Mouse (Mus musculus) liver, adult (tissue): ENCODE measurements around the gene Hp1bp3.

Source experiments
- GATA4 ChIP-seq: IDR thresholded peaks from 2 replicates; pipeline ENCODE4 v1.6.1; 2014; ENCODE audit warnings: mild to moderate bottlenecking, low read length; ENCODE audit not compliant: insufficient replicate concordance

Gene Hp1bp3

DNA sequence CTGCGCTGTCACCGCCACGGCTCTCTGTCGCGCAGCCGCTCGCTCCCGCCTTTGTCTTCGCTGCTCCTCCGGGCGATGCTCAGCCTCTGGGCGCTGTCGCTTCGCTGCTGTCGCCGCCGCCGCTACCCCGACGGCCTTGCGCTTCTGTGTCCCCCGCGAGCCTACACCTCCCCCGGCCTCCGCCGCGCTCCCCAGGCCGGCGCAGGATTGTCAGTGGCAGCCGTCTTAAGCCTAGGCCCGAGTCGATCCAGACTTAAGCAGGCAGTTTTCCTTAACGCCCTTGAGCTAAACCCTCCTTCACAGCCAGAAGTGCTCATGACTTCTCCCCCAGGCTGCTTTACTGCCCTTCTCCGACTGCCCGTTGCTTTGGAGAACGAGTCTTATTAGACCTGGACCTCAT, 1.3 kb downstream of the Hp1bp3 start:
- no peak for TF ChIP-seq GATA4

DNA sequence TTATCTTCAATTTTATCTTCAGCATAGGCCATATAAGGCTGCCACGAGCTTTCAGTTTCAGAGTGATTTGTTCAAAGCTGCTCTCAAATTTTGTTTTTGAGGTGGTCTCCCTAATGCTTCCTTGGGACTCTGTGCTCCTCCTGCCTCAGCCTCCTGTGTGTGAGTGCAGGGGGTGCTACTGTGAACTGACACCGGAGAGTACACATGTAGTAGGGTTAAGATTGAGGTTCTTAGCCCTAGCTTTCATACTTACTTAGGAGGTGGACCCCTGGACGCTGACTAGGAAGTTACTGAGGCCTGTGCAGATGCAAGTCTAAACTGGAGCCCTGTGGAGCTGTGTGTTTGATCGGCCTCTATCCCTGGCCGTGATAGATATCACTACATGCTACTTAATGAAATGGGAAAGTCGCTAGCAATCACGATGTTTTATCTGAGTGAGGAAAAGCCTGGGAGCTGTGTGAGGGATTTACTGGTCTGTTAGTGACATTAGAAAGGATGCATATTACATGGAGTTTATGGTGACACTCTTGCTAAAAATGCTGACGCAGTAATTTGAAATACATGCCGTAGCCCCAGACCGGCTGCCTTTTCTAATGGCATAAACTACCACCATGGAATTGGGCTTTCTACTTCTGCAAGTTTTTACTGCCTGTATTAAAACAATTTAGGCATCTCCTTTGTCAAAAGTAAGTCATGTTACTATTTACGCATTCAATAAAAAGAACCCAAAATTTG, 2.0 kb downstream of the Hp1bp3 start:
- TF ChIP-seq GATA4 = no peak

DNA sequence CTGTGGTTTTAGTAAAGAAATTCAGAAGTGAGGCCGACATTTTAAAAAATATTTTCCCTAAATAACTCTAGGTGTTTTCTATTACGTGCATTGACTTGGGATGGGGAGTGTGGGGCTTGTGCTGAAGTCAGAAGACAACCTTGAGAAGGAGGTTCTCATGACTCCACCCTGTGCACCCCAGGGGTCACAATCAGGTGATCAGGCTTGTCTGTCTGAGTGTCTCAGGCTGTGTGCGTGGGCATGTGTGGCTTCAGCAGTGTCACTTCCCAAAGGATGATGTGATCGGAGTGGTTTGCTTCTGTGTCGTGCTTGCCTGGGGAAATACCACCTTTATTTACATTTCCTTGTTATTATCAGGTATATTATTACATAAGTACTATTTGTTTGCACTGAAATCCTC, 3.2 kb downstream of the Hp1bp3 start:
- TF ChIP-seq GATA4 = no peak

DNA sequence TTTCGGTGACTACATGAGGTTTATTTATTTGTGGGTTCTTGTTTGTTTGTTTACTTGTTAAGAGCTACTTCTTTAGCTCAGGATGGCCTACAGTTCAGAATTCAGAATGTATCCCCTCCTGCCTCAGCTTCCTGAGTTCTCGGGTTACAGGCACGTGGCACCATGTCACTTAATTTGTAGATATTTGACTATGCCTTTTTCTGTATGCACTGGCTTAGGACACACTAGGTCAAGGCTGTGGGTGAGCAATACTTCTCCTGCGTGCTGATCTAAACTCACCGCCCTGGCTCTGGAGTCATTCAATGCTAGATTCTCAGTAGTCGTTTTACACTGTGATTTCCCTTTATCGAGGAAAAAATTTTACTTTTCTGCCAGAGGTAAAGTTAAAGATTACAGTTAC, 4.7 kb downstream of the Hp1bp3 start:
- TF ChIP-seq GATA4 = no peak

DNA sequence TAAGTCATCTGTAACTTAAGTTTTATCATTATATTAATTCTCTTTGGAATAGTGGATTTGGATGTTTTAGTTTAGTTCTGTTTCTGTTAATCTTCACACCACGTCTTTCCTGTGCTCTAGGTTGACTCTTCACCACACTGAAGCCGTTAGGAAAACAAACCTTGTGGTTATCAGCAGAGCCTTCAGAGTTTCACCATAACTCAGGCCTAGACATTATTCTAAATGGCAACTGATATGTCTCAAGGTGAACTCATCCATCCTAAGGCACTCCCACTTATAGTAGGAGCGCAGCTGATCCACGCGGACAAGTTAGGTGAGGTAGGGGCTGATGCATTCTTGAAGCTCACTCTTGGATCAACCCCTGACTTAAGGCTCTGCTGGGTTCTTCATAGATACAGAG, 5.3 kb downstream of the Hp1bp3 start:
- TF ChIP-seq GATA4 = no peak

DNA sequence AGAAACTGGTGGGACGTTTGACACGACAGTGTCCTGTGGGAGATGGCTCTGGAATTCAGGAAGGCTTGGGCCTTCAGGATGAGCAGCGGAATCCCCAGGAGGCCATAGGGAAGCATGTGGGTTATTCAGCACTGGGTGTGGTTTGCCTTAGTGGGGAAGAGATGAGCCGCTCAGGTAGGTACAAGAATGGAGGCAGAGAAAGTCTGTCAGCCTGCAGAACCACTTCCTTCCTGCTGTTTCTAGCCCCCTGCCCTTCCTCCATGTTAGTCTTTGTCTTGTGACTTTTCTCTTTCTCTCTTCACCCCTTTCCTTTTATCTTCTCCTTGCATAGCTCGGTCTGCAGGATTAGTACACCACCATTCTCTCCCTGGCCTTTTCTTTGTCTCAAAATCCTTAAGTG, 6.3 kb downstream of the Hp1bp3 start:
- TF ChIP-seq GATA4 = no peak

DNA sequence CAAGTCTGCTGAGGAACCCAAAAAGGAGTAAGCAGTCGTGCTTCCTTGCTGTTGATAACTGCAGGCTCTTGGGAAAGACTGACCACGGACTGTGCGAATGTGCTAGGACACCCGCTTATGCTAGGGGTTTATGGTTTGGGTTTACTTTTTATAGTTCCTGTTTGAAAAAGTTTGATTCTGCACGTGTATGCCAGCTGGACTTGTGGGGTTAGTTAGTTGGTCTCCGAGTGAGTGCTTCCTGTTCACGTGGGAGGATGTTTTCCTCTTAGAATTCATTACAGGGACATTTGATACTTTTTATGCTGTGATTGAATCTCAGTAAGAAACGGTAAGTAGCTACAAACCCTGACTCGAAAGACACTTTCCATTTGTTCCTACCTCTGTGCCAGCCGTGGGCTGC, 7.5 kb downstream of the Hp1bp3 start:
- no peak for TF ChIP-seq GATA4

DNA sequence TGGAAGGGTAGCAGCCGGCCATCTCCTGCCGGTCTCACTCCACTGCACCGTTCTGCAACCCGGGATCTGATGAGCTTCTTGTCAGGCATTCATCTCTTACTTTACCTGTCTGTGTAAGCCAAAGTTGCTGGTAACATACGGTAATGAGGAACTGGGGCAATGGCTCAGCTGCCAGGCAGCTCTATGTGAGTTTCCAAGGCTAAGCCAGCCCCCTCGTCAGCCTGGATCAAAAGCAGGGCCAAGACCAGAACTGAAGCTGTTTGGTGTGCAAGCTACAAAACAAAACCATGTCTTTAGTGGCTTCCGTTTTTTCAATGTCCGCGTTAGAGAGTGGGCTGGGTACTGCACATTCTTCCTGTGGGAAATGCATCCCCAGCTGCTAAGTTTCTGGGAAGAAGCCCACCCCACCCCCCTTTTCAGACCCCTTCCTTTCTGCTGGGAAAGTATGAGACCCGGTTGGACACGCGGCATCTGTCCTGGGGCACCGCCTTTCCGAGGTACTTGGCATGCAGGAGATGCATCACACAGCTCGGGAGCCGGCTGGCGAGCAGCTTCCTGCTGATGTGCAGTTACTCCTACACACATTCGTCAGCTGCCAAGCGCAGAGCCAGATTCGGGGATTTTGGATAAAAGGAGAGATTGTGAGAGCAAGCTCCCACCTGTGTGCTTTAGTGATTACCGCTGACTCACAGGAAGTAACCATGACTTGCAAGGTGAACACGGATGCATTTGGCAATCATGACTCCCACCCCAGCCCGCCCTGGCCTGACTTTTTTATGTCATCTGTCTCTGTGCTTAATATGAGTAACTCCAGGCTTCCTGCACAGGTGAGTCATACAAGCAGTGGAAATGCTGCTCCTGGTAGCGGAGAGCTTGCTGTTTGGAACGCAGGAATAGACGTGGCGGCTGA, 30.9 kb downstream of the Hp1bp3 start:
- TF ChIP-seq GATA4 = no peak

DNA sequence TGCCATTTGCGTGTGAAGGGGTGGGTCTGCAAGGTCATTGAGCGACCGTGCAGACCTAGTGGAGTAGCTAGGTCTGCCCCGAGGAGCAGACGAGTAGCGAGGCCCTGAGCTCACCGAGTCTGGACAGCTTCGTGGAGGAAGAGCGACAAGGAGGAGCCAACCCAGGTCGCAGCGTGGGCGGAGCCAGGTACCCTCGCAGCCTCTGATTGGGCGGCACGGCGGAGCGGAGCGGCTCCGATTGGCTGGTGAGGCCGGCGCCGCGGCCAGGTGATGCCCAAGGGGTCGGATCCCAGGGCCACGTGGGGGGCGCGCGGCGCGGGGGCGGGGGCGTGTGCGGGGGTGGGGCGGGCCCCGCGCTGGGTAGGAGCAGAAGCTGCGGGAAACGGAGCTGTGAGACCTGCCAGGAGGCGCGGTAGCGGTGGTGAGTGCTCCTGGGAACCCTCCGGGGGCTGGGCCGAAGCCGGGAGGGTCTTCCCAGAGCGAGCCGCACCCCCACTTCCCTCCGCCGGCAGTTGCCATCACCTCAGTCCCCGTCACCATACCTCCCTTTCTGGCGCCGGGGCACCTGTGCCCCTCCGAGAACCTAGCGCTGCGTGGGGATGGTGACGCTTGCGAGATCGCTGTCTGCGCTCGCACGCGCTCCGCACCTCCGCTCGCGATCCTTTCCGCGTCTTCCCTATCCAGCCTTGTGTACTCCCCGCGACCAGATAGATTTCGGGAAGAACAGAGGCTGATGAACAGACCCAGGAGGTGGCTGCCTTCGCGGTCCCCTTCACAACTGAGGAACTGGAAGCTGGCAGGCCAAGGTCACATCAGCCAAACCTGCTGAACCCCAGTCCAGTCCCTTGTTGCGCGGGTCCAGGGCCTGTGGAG, 34.2 kb downstream of the Hp1bp3 start, which contains the start of the genes Sh2d5 and Kif17:
TSS of gene Sh2d5 (plus strand) at position 316 of the 873 bp plus-strand sequence.
TSS of gene Kif17 (plus strand) at position 348 of the 873 bp plus-strand sequence.
- no peak for TF ChIP-seq GATA4

DNA sequence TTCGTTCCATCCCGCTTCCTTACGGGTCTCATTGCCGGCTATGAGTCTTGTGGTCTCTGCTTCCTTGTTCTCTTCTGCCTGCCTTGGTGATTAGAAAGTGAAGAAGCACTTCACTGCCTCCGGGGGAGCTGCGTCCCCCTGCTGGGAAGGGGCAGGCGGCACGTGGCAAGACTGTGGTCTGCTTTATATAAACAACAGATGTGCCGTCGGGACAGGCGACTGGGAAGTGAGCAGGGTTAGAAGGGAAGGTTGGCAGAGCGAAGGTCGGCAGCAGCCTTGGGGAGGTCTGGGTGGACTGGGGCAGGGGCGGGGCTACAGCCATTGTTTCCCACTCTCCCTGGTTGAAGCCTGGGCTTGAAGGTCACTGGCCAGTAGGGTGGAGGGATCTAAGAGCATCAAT, 35.7 kb downstream of the Hp1bp3 start:
- TF ChIP-seq GATA4 = no peak

DNA sequence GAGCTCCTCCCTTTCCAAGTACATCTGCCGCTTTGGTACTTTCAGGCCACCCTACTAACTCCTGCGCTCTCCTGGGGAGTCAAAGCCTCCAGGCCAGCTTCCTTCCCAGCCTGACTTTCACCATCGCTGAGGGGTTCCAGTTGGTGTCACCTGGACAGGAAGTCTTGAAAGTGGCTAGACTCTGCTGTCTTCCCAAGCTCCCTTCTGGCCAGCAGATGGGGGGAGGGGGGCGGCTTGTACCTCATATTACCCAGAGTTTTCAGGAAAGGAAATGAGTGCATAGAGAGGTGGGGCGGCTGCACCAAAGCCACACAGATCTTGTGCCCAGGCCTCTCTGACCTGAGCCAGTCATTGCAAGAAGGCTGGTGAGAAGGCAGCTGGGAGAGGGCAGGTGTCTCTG, 36.1 kb downstream of the Hp1bp3 start:
- no peak for TF ChIP-seq GATA4

DNA sequence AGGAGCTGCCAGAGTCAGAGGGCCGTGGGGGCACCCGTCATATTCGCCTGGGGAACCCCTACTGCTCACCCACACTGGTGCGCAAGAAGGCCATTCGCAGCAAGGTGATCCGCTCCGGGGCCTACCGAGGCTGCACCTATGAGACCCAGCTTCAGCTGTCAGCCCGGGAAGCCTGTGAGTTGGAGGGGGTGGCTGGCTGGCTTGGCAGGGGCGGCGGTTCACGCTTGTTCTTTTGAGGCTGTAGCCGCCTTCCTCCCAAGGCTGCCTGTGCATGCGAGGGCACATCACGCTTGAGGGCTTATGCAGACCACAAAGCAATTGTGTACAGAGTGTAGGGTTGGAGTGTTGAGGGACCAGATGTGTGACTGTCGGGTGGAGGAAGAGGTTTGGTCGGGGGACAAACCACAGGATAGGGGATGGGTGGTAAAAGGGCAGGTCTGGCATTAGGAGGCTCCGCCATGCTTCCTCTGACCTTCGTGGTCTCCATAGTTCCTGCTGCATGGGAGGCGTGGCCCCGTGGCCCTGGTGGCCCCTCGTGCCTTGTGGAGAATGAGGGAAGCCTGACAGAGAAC, 41.1 kb downstream of the Hp1bp3 start:
- no peak for TF ChIP-seq GATA4

DNA sequence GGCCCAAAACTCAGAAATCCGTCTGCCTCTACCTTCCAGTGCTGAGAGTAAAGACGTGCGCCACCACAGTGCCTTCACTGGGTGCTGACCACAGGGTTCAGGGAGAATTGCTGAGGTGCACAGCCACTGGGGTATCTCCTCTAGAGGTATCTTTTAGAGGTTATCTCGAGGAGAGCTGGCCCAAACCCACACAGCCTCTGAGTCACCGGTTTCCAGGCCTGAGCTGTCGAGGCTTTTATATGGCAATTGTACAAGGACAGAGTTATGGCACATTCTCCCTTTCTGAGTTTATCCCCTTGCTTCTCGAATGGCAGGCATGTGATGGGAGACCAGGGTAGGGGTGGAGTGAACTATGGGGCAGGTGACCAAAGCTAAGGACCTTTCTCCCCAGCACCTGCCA, 42.6 kb downstream of the Hp1bp3 start:
- no peak for TF ChIP-seq GATA4

DNA sequence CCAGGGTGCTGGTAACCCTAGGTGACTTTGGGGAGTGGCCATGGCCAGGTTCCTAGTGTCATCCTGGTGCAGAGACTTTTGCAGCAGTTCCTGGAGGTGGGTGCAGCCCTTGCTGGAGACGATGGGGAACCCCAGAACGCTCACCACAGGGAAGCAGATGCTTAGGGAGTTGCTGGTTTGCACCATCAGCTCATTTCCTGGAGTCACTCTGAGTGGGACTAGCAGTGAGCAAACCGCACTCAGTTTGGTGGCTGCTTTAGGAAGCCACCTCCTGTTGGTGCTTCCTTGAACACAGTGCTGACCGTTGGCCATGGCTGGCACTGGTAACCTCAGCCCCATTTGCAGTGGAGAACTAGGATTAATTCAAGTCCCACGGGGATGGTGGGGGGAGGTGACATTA, 43.4 kb downstream of the Hp1bp3 start:
- TF ChIP-seq GATA4 = no peak
